Mouse (Mus musculus): ENCODE measurements around the gene Otof. TPM values are rescaled to one million over a fixed set of nuclear protein-coding genes. Genes with fewer than 3 reads are reported as not detected.

Gene Otof
- polyA plus RNA-seq, 1 experiment from 2014 or later = 0.21 TPM

DNA sequence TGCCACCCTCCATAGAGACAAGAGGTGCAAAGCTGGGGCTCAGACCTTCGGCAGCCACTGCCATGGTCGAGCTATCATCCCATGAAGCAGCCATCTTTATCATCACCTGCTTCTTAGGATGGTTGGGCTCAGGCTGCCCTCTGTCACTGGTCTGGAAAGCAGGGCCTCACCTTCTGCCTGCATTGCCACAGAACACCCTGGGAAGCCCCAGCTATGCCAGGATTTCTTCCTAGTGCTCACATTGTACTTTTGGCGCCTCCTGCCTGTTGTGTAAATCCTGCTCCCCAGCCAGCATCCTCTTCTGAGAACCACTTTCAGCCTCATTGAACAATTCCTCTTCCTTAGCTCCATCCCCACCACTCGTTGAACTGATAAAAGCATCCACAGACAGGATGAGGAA lies 45.9 kb downstream of the Otof start:
- 55% methylated on average over 4 of the region's 4 CpGs for WGBS
- no peak overlapping the region for H3K4me3 ChIP-seq
- peaks cover 28% of the 10 kb centered on the region for H3K27me3 ChIP-seq (ENCODE audit: insufficient read depth, poor library complexity, severe bottlenecking)
- H3K9me3 ChIP-seq = no peaks in the 10 kb centered on the region
- no peak for DNase-seq (ENCODE audit: low spot score)
- H3K27ac ChIP-seq = no peak overlapping the region
- H3K36me3 ChIP-seq = no peaks in the 10 kb centered on the region
- H3K4me1 ChIP-seq = no peaks in the 10 kb centered on the region

DNA sequence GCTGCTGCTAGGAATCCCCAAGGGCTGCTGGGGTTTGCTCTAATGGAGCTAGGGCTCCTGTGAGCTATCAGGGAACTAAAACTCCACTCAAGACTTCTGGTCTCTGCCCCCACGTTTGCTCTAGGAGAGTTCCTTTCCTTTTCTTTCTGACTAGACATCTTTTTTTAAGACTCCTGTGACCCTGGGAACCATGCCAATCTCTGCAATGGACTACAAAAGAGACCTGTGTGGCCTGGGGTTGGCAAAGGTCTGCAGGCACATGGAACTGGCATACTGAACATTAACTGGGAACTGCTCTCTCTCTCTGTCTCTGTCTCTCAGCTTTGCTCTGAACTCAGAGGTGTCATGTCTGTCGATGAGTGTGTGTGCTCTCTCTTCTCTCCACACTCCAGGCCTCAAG lies 46.4 kb downstream of the Otof start:
- Histone ChIP-seq H3K27ac (no peak overlapping the region), H3K4me3 (no peak overlapping the region), H3K27me3 (ENCODE audit: insufficient read depth, poor library complexity, severe bottlenecking) (peaks cover 26% of the 10 kb centered on the region), H3K9me3 (no peaks in the 10 kb centered on the region), H3K4me1 (no peaks in the 10 kb centered on the region), H3K36me3 (no peaks in the 10 kb centered on the region)
- WGBS = 47% methylated on average over 2 of the region's 2 CpGs
- no peak for DNase-seq (ENCODE audit: low spot score)

GRCm38 (mm10) chr5:30411524-30411923 lies 50.2 kb downstream of the Otof start:
- H3K27me3 ChIP-seq (ENCODE audit: insufficient read depth, poor library complexity, severe bottlenecking) = peaks cover 4% of the 10 kb centered on the region; the same call in 1 of the 2 replicates
- H3K27ac ChIP-seq = no peak overlapping the region
- no peaks in the 10 kb centered on the region for H3K9me3 ChIP-seq
- H3K36me3 ChIP-seq = no peaks in the 10 kb centered on the region
- H3K4me3 ChIP-seq = no peak overlapping the region
- no peak for DNase-seq (ENCODE audit: low spot score)
- 0 out of 2 replicates have a peak, but pooled peaks cover 10% of the 10 kb centered on the region for H3K4me1 ChIP-seq
- WGBS = 78% methylated on average over 10 of the region's 10 CpGs

DNA sequence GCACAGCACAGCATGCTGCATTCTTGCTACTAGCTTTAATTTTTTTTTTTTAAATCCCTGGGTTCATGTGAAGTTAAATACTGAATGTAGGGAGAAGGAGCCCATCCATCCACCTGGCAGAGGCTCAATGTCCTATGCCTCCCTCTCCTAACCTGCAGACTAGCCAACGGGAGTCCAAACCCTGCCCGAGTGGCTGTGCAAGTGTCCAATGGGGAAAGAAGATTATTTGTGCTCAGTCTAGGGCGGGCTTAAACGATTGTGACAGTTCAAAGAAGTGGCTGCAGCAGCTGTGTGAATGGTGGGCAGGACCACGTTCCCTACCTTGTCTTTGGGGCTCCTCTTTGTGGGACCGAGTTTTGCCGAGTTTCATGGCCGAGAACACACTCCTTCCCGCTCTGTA lies 54.9 kb downstream of the Otof start:
- no peaks in the 10 kb centered on the region for H3K9me3 ChIP-seq
- H3K27ac ChIP-seq = no peak overlapping the region
- H3K4me3 ChIP-seq = 0 out of 2 replicates have a peak overlapping the region, but pooled peaks have one; percentile 13
- no peaks in the 10 kb centered on the region for H3K36me3 ChIP-seq
- DNase-seq (ENCODE audit: low spot score) = no peak
- peaks cover 20% of the 10 kb centered on the region; the same call in 1 of the 2 replicates for H3K4me1 ChIP-seq
- no peaks in the 10 kb centered on the region for H3K27me3 ChIP-seq (ENCODE audit: insufficient read depth, poor library complexity, severe bottlenecking)
- 14% methylated on average over 9 of the region's 9 CpGs for WGBS

GRCm38 (mm10) chr5:30401165-30401564 lies 60.6 kb downstream of the Otof start:
- Histone ChIP-seq H3K27me3 (ENCODE audit: insufficient read depth, poor library complexity, severe bottlenecking) (no peaks in the 10 kb centered on the region), H3K27ac (peak overlapping the region; percentile 82), H3K9me3 (no peaks in the 10 kb centered on the region), H3K36me3 (no peaks in the 10 kb centered on the region), H3K4me1 (peaks cover 29% of the 10 kb centered on the region), H3K4me3 (no peak overlapping the region; the same call in 1 of the 2 replicates)
- WGBS = 31% methylated on average over 8 of the region's 8 CpGs
- no peak for DNase-seq (ENCODE audit: low spot score)

- DNase-seq (ENCODE audit: low spot score) = no peak
- H3K27ac ChIP-seq = peak overlapping the region; percentile 82
- no peaks in the 10 kb centered on the region for H3K27me3 ChIP-seq (ENCODE audit: insufficient read depth, poor library complexity, severe bottlenecking)
- 73% methylated on average over 5 of the region's 5 CpGs for WGBS
- H3K4me3 ChIP-seq = no peak overlapping the region
- H3K4me1 ChIP-seq = peaks cover 29% of the 10 kb centered on the region
- H3K36me3 ChIP-seq = no peaks in the 10 kb centered on the region
- no peaks in the 10 kb centered on the region for H3K9me3 ChIP-seq
Observed at GRCm38 (mm10) chr5:30400521-30400920, 61.2 kb downstream of the Otof start.

GRCm38 (mm10) chr5:30391473-30391872 lies 70.3 kb downstream of the Otof start:
- Histone ChIP-seq H3K9me3 (no peaks in the 10 kb centered on the region), H3K4me3 (no peak overlapping the region), H3K27ac (no peak overlapping the region), H3K27me3 (ENCODE audit: insufficient read depth, poor library complexity, severe bottlenecking) (peaks cover 13% of the 10 kb centered on the region), H3K36me3 (no peaks in the 10 kb centered on the region), H3K4me1 (peaks cover 17% of the 10 kb centered on the region)
- WGBS = 32% methylated on average over 7 of the region's 7 CpGs
- peak; percentile 83 for DNase-seq (ENCODE audit: low spot score)

- Histone ChIP-seq H3K27ac (no peak overlapping the region), H3K4me1 (peaks cover 15% of the 10 kb centered on the region), H3K4me3 (no peak overlapping the region), H3K27me3 (ENCODE audit: insufficient read depth, poor library complexity, severe bottlenecking) (peaks cover 18% of the 10 kb centered on the region), H3K9me3 (no peaks in the 10 kb centered on the region), H3K36me3 (no peaks in the 10 kb centered on the region)
- no peak for DNase-seq (ENCODE audit: low spot score)
- WGBS = 87% methylated on average over 5 of the region's 5 CpGs
Observed at GRCm38 (mm10) chr5:30389836-30390235, 71.9 kb downstream of the Otof start.

- no peak for DNase-seq (ENCODE audit: low spot score)
Observed at GRCm38 (mm10) chr5:30387726-30388125, 74.0 kb downstream of the Otof start.

DNA sequence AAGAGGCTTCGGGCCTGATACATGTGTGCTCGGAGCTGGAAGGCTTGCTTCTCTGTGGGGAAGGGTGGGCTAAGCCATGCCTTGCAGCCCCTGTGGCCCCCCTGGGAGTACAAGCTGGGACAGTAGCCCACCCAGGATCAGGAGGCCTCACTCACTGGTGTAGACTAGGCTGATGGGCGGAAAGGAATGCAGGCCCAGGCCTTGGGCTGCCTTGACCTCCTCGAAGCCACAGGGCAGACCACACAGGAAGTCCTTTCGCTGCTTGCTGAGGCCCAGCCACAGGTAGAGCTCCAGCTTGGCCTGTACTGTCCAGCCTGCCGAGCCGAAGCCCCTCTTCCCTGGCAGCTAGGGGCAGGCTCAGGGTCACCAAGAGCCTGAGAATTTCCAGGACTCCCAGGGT lies 78.9 kb downstream of the Otof start:
- H3K36me3 ChIP-seq = no peaks in the 10 kb centered on the region
- no peak for DNase-seq (ENCODE audit: low spot score)
- no peaks in the 10 kb centered on the region for H3K9me3 ChIP-seq
- 59% methylated on average over 7 of the region's 7 CpGs for WGBS
- peaks cover 13% of the 10 kb centered on the region for H3K4me1 ChIP-seq
- H3K4me3 ChIP-seq = no peak overlapping the region
- peak overlapping the region; percentile 47 for H3K27ac ChIP-seq
- H3K27me3 ChIP-seq (ENCODE audit: insufficient read depth, poor library complexity, severe bottlenecking) = 0 out of 2 replicates have a peak, but pooled peaks cover 8% of the 10 kb centered on the region

More at GRCm38 (mm10) chr5:30387726-30388125, 74.0 kb downstream of the Otof start:
- Histone ChIP-seq H3K4me1 (peaks cover 16% of the 10 kb centered on the region), H3K9me3 (no peaks in the 10 kb centered on the region), H3K27ac (no peak overlapping the region), H3K36me3 (no peaks in the 10 kb centered on the region), H3K4me3 (no peak overlapping the region), H3K27me3 (ENCODE audit: insufficient read depth, poor library complexity, severe bottlenecking) (peaks cover 18% of the 10 kb centered on the region)
- 73% methylated on average over 6 of the region's 6 CpGs for WGBS

- no peak for DNase-seq (ENCODE audit: low spot score)
- WGBS = 79% methylated on average over 5 of the region's 5 CpGs
- no peaks in the 10 kb centered on the region for H3K4me1 ChIP-seq
- H3K4me3 ChIP-seq = no peak overlapping the region
- no peaks in the 10 kb centered on the region for H3K36me3 ChIP-seq
- H3K27ac ChIP-seq = no peak overlapping the region
- no peaks in the 10 kb centered on the region for H3K9me3 ChIP-seq
- H3K27me3 ChIP-seq (ENCODE audit: insufficient read depth, poor library complexity, severe bottlenecking) = peaks cover 16% of the 10 kb centered on the region; the same call in 1 of the 2 replicates
Observed at GRCm38 (mm10) chr5:30369426-30369825, 92.3 kb downstream of the Otof start.

DNA sequence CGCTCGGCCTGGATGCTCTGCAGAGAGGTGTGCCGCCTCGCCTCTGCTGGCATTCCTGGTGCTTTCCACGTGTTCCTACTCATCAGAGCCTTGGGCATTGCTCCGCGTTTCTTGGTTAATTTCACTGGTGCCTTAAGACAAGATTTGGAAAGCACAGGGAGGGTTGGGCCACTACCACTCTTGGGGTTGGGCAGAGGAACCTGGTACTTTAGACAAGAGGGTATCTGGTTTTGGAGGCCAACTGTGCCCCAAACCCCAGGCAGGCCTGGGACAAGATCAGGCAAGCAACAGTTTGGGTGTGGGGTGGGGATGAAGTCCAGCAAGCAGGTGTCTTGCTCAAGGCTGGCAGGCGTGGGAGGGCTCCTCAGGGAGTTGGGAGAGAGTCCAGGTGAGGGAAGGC lies 94.3 kb downstream of the Otof start:
- H3K36me3 ChIP-seq = no peaks in the 10 kb centered on the region

GRCm38 (mm10) chr5:30358436-30359099 lies 103.2 kb downstream of the Otof start:
- no peaks in the 10 kb centered on the region; the same call in 1 of the 2 replicates for H3K27me3 ChIP-seq (ENCODE audit: insufficient read depth, poor library complexity, severe bottlenecking)
- H3K9me3 ChIP-seq = no peaks in the 10 kb centered on the region
- no peak overlapping the region for H3K27ac ChIP-seq
- WGBS = 83% methylated on average over 10 of the region's 10 CpGs
- DNase-seq (ENCODE audit: low spot score) = no peak
- H3K4me1 ChIP-seq = peaks cover 14% of the 10 kb centered on the region
- no peak overlapping the region for H3K4me3 ChIP-seq
- no peaks in the 10 kb centered on the region for H3K36me3 ChIP-seq

More for the DNA sequence above, 94.3 kb downstream of the Otof start:
- Histone ChIP-seq H3K27me3 (ENCODE audit: insufficient read depth, poor library complexity, severe bottlenecking) (peaks cover 11% of the 10 kb centered on the region; the same call in 1 of the 2 replicates), H3K9me3 (no peaks in the 10 kb centered on the region), H3K27ac (no peak overlapping the region), H3K4me1 (no peaks in the 10 kb centered on the region), H3K4me3 (no peak overlapping the region)
- DNase-seq (ENCODE audit: low spot score) = no peak
- WGBS = 78% methylated on average over 8 of the region's 8 CpGs

All from heart, embryonic 10.5 days (tissue).